Mouse (Mus musculus): ENCODE measurements around the gene Taf15. TPM values are rescaled to one million over a fixed set of nuclear protein-coding genes. Genes with fewer than 3 reads are reported as not detected.

Gene Taf15
- polyA plus RNA-seq, 1 experiment from 2014 or later = 17.9 TPM

DNA sequence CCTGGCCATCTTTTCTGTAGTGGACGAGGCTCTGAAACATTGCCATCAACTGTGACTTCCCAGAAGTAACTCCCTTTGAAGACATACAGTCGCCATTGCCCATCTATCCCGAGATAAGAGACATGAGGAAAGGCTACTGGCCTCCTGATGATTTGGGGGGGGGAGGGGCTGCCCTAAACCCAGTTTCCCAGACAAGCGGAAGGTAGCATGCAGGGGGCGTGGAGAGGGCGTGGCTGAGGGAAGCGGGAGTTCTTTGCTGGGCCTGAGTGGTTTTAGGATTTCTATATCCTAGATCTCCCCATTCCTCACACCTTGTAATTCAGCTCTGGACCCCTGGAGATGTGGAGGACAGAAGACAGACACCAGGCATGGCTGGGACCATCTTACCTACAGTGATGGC is 29.1 kb upstream of the Taf15 start:
- H3K27ac ChIP-seq = no peak overlapping the region
- H3K4me1 ChIP-seq = peaks cover 17% of the 10 kb centered on the region
- H3K4me2 ChIP-seq = no peak overlapping the region
- no peaks in the 10 kb centered on the region for H3K9me3 ChIP-seq
- no peak overlapping the region for H3K4me3 ChIP-seq
- 11% methylated on average over 7 of the region's 7 CpGs for WGBS
- no peak for ATAC-seq (ENCODE audit: insufficient number of reproducible peaks, insufficient read depth, low FRiP score, low TSS enrichment, low read depth)
- H3K36me3 ChIP-seq = no peaks in the 10 kb centered on the region
- no peak overlapping the region for H3K9ac ChIP-seq
- H3K27me3 ChIP-seq = peaks cover 73% of the 10 kb centered on the region

DNA sequence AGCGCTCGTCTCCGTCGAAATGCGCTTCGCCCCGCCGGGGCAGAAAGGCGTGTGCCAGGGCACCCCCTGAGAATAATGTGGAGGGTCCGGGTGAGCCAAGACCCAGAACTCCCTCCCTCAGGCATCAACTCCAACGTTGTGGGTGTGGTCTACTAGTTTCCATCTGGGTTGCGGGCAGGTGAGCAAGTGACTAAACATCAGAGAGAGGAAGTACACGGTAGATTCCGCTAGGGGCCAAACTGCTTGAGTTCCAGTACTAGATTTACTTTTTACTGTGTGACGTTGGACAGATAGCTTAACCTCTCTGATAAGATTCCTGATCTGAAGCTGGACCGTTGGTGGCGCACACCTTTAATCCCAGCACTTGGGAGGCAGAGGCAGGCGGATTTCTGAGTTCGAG is 27.9 kb upstream of the Taf15 start:
- no peak for ATAC-seq (ENCODE audit: insufficient number of reproducible peaks, insufficient read depth, low FRiP score, low TSS enrichment, low read depth)
- no peaks in the 10 kb centered on the region for H3K9me3 ChIP-seq
- WGBS = 29% methylated on average over 19 of the region's 19 CpGs
- peaks cover 17% of the 10 kb centered on the region for H3K4me1 ChIP-seq
- no peak overlapping the region for H3K27ac ChIP-seq
- H3K4me2 ChIP-seq = peak overlapping the region; percentile 52
- H3K4me3 ChIP-seq = peak overlapping the region; percentile 28
- H3K9ac ChIP-seq = peak overlapping the region; percentile 44; the same call in 1 of the 2 replicates
- no peaks in the 10 kb centered on the region for H3K36me3 ChIP-seq
- peaks cover 73% of the 10 kb centered on the region for H3K27me3 ChIP-seq

DNA sequence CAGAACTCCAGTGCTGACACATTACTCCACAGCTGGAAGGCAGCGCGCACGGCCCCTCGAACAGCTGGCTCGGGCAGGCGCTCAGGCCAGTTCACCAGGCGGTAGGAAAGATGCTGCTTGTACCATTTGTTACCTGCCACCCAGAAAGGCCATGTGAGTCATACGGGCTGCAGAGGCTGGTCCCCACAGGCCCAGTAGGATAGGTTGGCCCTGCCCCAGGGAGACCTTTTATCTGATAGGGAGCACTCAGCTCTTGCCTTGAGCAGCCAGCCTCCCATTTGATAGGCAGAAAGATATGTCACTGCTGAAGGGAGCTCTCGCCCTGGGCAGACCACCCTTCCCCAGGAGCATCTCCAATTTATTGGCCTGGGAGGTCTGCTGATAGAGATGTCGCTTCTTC is 25.3 kb upstream of the Taf15 start:
- ATAC-seq (ENCODE audit: insufficient number of reproducible peaks, insufficient read depth, low FRiP score, low TSS enrichment, low read depth) = no peak
- peaks cover 55% of the 10 kb centered on the region for H3K27me3 ChIP-seq
- H3K9ac ChIP-seq = no peak overlapping the region
- WGBS = 56% methylated on average over 10 of the region's 10 CpGs
- H3K36me3 ChIP-seq = no peaks in the 10 kb centered on the region
- no peak overlapping the region for H3K4me2 ChIP-seq
- H3K4me3 ChIP-seq = no peak overlapping the region
- peaks cover 16% of the 10 kb centered on the region for H3K4me1 ChIP-seq
- no peaks in the 10 kb centered on the region for H3K9me3 ChIP-seq
- no peak overlapping the region for H3K27ac ChIP-seq

GRCm38 (mm10) chr11:83448021-83448926 is 24.6 kb upstream of the Taf15 start:
- Histone ChIP-seq H3K4me3 (no peak overlapping the region), H3K9ac (no peak overlapping the region; the same call in 1 of the 2 replicates), H3K27me3 (peaks cover 49% of the 10 kb centered on the region), H3K4me2 (no peak overlapping the region), H3K9me3 (no peaks in the 10 kb centered on the region), H3K36me3 (no peaks in the 10 kb centered on the region), H3K27ac (0 out of 2 replicates have a peak overlapping the region, but pooled peaks have one; percentile 33), H3K4me1 (peaks cover 13% of the 10 kb centered on the region)
- ATAC-seq (ENCODE audit: insufficient number of reproducible peaks, insufficient read depth, low FRiP score, low TSS enrichment, low read depth) = no peak
- 23% methylated on average over 16 of the region's 16 CpGs for WGBS

DNA sequence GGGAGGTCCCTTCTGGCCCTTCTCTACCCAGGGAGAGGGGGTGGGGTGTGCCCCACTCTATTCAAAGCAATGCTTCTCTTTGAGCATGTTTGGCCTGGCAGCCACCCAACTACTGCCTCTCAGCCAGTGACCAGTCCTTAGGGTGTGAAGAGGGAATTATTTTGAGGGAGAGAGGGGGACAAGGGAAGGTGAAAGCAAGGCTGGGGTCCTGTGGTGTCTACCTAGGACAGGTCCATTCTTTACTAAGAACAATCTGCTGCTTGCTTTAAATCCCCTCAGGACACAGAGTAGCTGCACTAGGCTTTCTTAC is 24.0 kb upstream of the Taf15 start:
- peaks cover 42% of the 10 kb centered on the region for H3K27me3 ChIP-seq
- ATAC-seq (ENCODE audit: insufficient number of reproducible peaks, insufficient read depth, low FRiP score, low TSS enrichment, low read depth) = no peak
- peaks cover 12% of the 10 kb centered on the region for H3K4me1 ChIP-seq
- 0 out of 2 replicates have a peak overlapping the region, but pooled peaks have one; percentile 33 for H3K27ac ChIP-seq
- H3K36me3 ChIP-seq = no peaks in the 10 kb centered on the region
- no peak overlapping the region; the same call in 1 of the 2 replicates for H3K9ac ChIP-seq
- H3K4me2 ChIP-seq = no peak overlapping the region
- no peaks in the 10 kb centered on the region for H3K9me3 ChIP-seq
- no peak overlapping the region for H3K4me3 ChIP-seq

DNA sequence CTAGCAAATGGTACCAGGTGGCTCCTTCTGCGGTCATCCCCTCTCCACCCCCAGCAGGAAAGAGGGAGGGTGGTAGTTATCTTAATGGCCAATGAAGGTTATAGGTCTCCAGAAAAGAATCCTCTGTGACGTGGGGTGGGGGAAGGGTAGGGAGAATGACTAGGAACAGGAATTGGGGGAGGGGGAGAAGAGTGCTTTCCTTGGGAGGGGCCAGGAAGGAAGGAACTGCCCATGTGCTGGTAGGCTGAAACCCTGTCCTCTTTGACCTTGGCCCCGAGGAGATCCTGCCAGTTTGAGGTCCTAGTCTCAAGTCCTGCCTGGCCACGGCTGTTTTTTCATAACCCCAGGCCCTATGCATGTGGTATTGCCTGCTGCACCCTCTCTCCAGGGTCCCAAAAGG is 23.6 kb upstream of the Taf15 start:
- H3K9me3 ChIP-seq = no peaks in the 10 kb centered on the region
- 15% methylated on average over 4 of the region's 4 CpGs for WGBS
- peaks cover 9% of the 10 kb centered on the region for H3K4me1 ChIP-seq
- H3K27me3 ChIP-seq = peaks cover 38% of the 10 kb centered on the region
- no peak for ATAC-seq (ENCODE audit: insufficient number of reproducible peaks, insufficient read depth, low FRiP score, low TSS enrichment, low read depth)
- no peak overlapping the region for H3K27ac ChIP-seq
- no peak overlapping the region for H3K9ac ChIP-seq
- H3K4me2 ChIP-seq = no peak overlapping the region
- H3K4me3 ChIP-seq = no peak overlapping the region
- H3K36me3 ChIP-seq = no peaks in the 10 kb centered on the region

DNA sequence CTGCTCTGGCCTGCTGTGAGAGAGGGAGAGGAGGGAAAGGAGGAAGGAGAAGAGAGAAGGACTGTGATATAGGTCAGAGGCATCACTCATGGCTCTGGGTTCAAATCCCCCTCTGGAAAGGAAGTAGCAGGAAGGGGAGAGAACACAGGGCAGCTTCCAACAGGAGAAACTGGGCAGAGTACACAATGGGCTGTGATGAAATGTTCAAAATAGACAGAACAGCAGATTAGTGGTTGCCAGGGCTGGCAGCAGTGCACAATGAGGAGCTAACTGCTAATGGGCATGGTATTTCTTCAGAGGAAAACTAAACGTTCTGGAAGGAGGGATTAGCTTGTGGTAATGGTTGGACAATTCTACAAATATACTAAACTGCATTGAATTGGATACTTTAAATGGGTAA is 22.3 kb upstream of the Taf15 start:
- no peaks in the 10 kb centered on the region for H3K36me3 ChIP-seq
- H3K4me3 ChIP-seq = no peak overlapping the region
- no peak for ATAC-seq (ENCODE audit: insufficient number of reproducible peaks, insufficient read depth, low FRiP score, low TSS enrichment, low read depth)
- H3K9ac ChIP-seq = no peak overlapping the region
- H3K4me2 ChIP-seq = no peak overlapping the region
- no peak overlapping the region for H3K27ac ChIP-seq
- no peaks in the 10 kb centered on the region for H3K9me3 ChIP-seq
- H3K4me1 ChIP-seq = peaks cover 15% of the 10 kb centered on the region
- 32% methylated on average over 1 of the region's 1 CpGs for WGBS
- peaks cover 26% of the 10 kb centered on the region for H3K27me3 ChIP-seq

- H3K4me1 ChIP-seq = peaks cover 17% of the 10 kb centered on the region
- WGBS = 84% methylated on average over 10 of the region's 10 CpGs
- H3K9ac ChIP-seq = no peak overlapping the region
- H3K36me3 ChIP-seq = no peaks in the 10 kb centered on the region
- H3K4me2 ChIP-seq = no peak overlapping the region
- H3K27ac ChIP-seq = no peak overlapping the region
- H3K9me3 ChIP-seq = no peaks in the 10 kb centered on the region
- no peak for ATAC-seq (ENCODE audit: insufficient number of reproducible peaks, insufficient read depth, low FRiP score, low TSS enrichment, low read depth)
- H3K4me3 ChIP-seq = no peak overlapping the region
- peaks cover 18% of the 10 kb centered on the region for H3K27me3 ChIP-seq
Observed at GRCm38 (mm10) chr11:83451281-83451680, 21.6 kb upstream of the Taf15 start.

GRCm38 (mm10) chr11:83454548-83454947 is 18.3 kb upstream of the Taf15 start:
- Histone ChIP-seq H3K36me3 (no peaks in the 10 kb centered on the region), H3K4me2 (no peak overlapping the region), H3K4me3 (no peak overlapping the region), H3K27ac (no peak overlapping the region), H3K27me3 (peaks cover 3% of the 10 kb centered on the region; the same call in 1 of the 2 replicates), H3K4me1 (peaks cover 21% of the 10 kb centered on the region), H3K9me3 (no peaks in the 10 kb centered on the region), H3K9ac (no peak overlapping the region)
- no peak for ATAC-seq (ENCODE audit: insufficient number of reproducible peaks, insufficient read depth, low FRiP score, low TSS enrichment, low read depth)
- WGBS = 11% methylated on average over 4 of the region's 4 CpGs

- 59% methylated on average over 3 of the region's 3 CpGs for WGBS
- no peak for ATAC-seq (ENCODE audit: insufficient number of reproducible peaks, insufficient read depth, low FRiP score, low TSS enrichment, low read depth)
- H3K27ac ChIP-seq = no peak overlapping the region
Observed at GRCm38 (mm10) chr11:83455608-83456007, 17.3 kb upstream of the Taf15 start.

GRCm38 (mm10) chr11:83457257-83457656 is 15.6 kb upstream of the Taf15 start:
- peaks cover 29% of the 10 kb centered on the region for H3K4me1 ChIP-seq
- H3K9ac ChIP-seq = no peak overlapping the region
- H3K4me2 ChIP-seq = no peak overlapping the region
- no peak for ATAC-seq (ENCODE audit: insufficient number of reproducible peaks, insufficient read depth, low FRiP score, low TSS enrichment, low read depth)
- H3K36me3 ChIP-seq = no peaks in the 10 kb centered on the region
- no peaks in the 10 kb centered on the region for H3K9me3 ChIP-seq
- WGBS = 36% methylated on average over 7 of the region's 7 CpGs
- no peak overlapping the region for H3K27ac ChIP-seq
- H3K27me3 ChIP-seq = peaks cover 15% of the 10 kb centered on the region
- no peak overlapping the region for H3K4me3 ChIP-seq

More at GRCm38 (mm10) chr11:83455608-83456007, 17.3 kb upstream of the Taf15 start:
- Histone ChIP-seq H3K4me3 (no peak overlapping the region), H3K27me3 (peaks cover 6% of the 10 kb centered on the region), H3K4me1 (peaks cover 21% of the 10 kb centered on the region), H3K9ac (no peak overlapping the region), H3K9me3 (no peaks in the 10 kb centered on the region), H3K36me3 (no peaks in the 10 kb centered on the region), H3K4me2 (no peak overlapping the region)

DNA sequence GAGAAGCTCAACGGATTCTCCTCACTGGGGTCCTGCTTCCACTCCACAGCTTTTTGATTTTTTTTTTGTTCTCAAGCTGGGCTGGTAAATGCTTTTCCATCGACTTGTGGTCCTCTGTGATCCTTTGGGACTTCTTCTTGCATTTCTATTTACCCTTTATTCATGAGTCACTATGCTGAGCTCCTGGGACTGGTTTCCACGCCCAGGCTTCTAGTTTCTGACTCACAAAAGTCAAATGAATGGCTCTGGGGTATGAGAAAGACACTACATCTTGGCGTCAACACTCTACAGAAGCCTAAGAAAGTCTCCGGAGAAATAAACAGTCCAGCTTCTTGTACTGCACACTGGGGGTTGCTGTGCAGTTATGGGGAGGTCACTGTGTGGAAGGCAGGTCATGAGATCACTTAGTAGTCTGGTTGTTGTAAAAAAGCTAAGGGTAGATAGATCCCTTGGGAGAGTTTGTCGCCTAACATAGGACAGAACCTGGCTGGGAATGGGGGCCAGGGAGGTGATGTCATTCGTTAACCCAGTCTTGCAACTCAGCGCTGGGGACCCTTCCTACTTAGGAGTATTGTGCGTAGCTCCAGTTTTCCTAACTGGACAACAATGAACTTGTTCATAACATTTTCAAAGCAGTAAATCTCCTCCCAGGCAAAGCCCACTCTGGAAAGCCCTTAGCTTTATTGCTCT is 14.8 kb upstream of the Taf15 start:
- ATAC-seq (ENCODE audit: insufficient number of reproducible peaks, insufficient read depth, low FRiP score, low TSS enrichment, low read depth) = no peak
- H3K27ac ChIP-seq = no peak overlapping the region

More for the DNA sequence above, 14.8 kb upstream of the Taf15 start:
- Histone ChIP-seq H3K4me1 (peaks cover 37% of the 10 kb centered on the region), H3K9me3 (no peaks in the 10 kb centered on the region), H3K4me2 (no peak overlapping the region), H3K27me3 (peaks cover 23% of the 10 kb centered on the region), H3K4me3 (no peak overlapping the region), H3K9ac (no peak overlapping the region), H3K36me3 (no peaks in the 10 kb centered on the region)
- WGBS = 58% methylated on average over 9 of the region's 9 CpGs
